Mouse (Mus musculus) E14TG2a.4 (cell line): ENCODE results near the gene Mrps6.

Experiments
- H3K27me3 ChIP-seq: 2 replicates; pipeline ENCODE4 v1.6.1; 2014; ENCODE audit warnings: low read length, control low read depth; ENCODE audit not compliant: insufficient read depth
- H3K36me3 ChIP-seq: 2 replicates; pipeline ENCODE4 v1.6.1; 2014; ENCODE audit warnings: low read length, control low read depth; ENCODE audit not compliant: insufficient read depth
- H3K4me1 ChIP-seq: replicated peaks from 2 replicates; pipeline ENCODE4 v1.6.1; 2014; ENCODE audit warnings: low read depth, low read length, control low read depth
- H3K4me3 ChIP-seq: replicated peaks from 2 replicates; pipeline ENCODE4 v1.5.1; 2014; ENCODE audit warnings: mild to moderate bottlenecking, low read length
- H3K9me3 ChIP-seq: 2 replicates; pipeline ENCODE4 v1.6.1; 2014; ENCODE audit warnings: low read length, control low read depth
- CTCF ChIP-seq: conservative IDR thresholded peaks from 2 replicates; pipeline ENCODE4 v1.5.1; 2014; ENCODE audit warnings: low read length
- NANOG ChIP-seq: IDR thresholded peaks from 2 replicates; pipeline ENCODE4 v1.6.1; 2014; ENCODE audit warnings: borderline replicate concordance, low read length, mixed read lengths
- POU5F1 ChIP-seq: IDR thresholded peaks from 2 replicates; pipeline ENCODE4 v1.6.1; 2014; ENCODE audit warnings: low read length, borderline replicate concordance

Mrps6 gene

DNA sequence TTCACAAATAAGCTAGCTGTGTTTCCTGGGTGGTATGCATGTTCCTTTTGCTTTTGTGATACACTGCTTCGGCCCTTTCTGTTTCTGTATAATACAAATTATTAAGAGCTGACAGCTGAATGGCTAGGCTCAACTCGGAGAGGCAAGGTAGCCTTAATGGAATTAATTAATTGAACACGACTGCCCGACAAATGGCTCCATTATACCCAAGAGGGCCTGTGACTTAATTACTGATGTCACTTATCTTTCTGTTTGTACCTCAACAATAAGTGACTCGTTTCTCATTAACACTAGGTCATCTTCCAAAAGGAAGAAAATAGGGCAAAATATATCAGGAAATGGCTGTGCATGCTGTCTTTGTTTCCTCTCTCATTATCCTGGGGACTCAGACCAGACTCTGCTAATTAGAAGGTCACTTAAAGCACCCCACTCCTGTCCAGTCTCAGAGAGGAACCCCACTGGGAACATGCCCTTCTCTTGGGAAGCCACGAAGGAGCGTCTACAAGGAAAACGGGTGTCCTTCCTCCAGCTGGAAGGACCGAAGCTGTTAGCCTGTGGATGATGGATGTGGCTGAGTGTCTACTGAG, 84.4 kb downstream of the Mrps6 start:
- Histone ChIP-seq H3K4me1 (peaks cover 11% of the 10 kb centered on the region), H3K36me3 (no peaks in the 10 kb centered on the region), H3K4me3 (no peak overlapping the region), H3K27me3 (peaks cover 4% of the 10 kb centered on the region; the same call in 1 of the 2 replicates), H3K9me3 (no peaks in the 10 kb centered on the region)
- TF ChIP-seq CTCF (no peak), NANOG (no peak), POU5F1 (no peak)

DNA sequence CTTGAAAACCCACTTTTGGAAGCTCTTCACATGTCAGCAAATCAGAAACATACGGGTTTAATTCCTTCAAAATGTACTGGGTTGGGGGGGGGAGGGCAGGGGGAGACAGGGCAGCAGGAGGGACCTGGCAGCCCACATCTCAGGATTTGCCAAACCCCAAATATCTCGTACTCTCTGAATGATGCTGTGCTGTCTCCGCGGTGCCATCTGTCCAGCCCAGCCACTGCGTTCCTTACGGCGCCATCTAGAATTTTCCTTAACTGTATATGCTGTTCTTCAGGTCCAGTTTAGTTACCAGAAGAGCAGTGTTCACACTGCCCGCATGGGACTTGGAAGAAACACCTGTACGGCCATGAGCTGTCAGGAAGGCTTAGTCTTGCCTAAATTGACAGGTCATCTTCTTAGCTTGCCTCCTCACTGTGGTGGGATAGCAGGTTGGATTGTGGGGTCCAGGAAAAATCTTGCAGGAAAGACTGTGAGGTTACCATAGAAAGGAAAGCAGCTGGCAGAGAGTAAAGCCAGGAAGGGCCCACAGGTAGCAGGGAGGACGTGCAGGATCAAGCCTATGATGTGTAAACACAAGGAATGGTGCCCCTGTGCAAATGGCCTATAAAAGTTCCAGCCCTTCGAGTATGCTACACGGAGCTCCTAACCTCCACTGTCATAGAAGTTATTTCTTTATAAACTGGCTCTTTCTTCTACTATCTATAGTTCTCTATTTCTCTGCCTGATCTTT, 89.7 kb downstream of the Mrps6 start:
- Histone ChIP-seq H3K27me3 (peaks cover 4% of the 10 kb centered on the region; the same call in 1 of the 2 replicates), H3K4me1 (no peaks in the 10 kb centered on the region)

GRCm38 (mm10) chr16:92148367-92148728, 90.3 kb downstream of the Mrps6 start:
- TF ChIP-seq CTCF (no peak), POU5F1 (no peak), NANOG (no peak)
- no peaks in the 10 kb centered on the region for H3K4me1 ChIP-seq

More for the DNA sequence above, 89.7 kb downstream of the Mrps6 start:
- Histone ChIP-seq H3K36me3 (no peaks in the 10 kb centered on the region), H3K9me3 (no peaks in the 10 kb centered on the region), H3K4me3 (no peak overlapping the region)
- TF ChIP-seq POU5F1 (no peak), CTCF (no peak), NANOG (no peak)

GRCm38 (mm10) chr16:92150975-92151374, 92.9 kb downstream of the Mrps6 start:
- Histone ChIP-seq H3K4me1 (peaks cover 8% of the 10 kb centered on the region; the same call in 1 of the 2 replicates), H3K9me3 (no peaks in the 10 kb centered on the region), H3K4me3 (no peak overlapping the region), H3K36me3 (no peaks in the 10 kb centered on the region), H3K27me3 (peaks cover 12% of the 10 kb centered on the region; the same call in 1 of the 2 replicates)
- no peak for TF ChIP-seq NANOG
- TF ChIP-seq POU5F1, result no peak
- no peak for TF ChIP-seq CTCF

More at GRCm38 (mm10) chr16:92148367-92148728, 90.3 kb downstream of the Mrps6 start:
- 0 out of 2 replicates have a peak, but pooled peaks cover 4% of the 10 kb centered on the region for H3K27me3 ChIP-seq
- H3K36me3 ChIP-seq, result no peaks in the 10 kb centered on the region
- H3K4me3 ChIP-seq, result no peak overlapping the region
- H3K9me3 ChIP-seq, result no peaks in the 10 kb centered on the region

GRCm38 (mm10) chr16:92158021-92158455, 100.0 kb downstream of the Mrps6 start:
- TF ChIP-seq POU5F1, result no peak
- no peak for TF ChIP-seq NANOG
- no peak for TF ChIP-seq CTCF
- peaks cover 31% of the 10 kb centered on the region for H3K4me1 ChIP-seq
- H3K27me3 ChIP-seq, result peaks cover 44% of the 10 kb centered on the region
- no peaks in the 10 kb centered on the region for H3K9me3 ChIP-seq
- H3K4me3 ChIP-seq, result peak overlapping the region; percentile 70
- no peaks in the 10 kb centered on the region for H3K36me3 ChIP-seq

- Histone ChIP-seq H3K4me3 (peak overlapping the region; percentile 70), H3K9me3 (no peaks in the 10 kb centered on the region), H3K36me3 (no peaks in the 10 kb centered on the region), H3K4me1 (peaks cover 31% of the 10 kb centered on the region), H3K27me3 (peaks cover 44% of the 10 kb centered on the region)
- TF ChIP-seq POU5F1, result no peak
- TF ChIP-seq NANOG, result no peak
- no peak for TF ChIP-seq CTCF
Measured at GRCm38 (mm10) chr16:92158461-92159091, 100.5 kb downstream of the Mrps6 start.

- Histone ChIP-seq H3K36me3 (no peaks in the 10 kb centered on the region), H3K4me1 (peaks cover 36% of the 10 kb centered on the region), H3K27me3 (peaks cover 44% of the 10 kb centered on the region), H3K4me3 (peak overlapping the region; percentile 70), H3K9me3 (no peaks in the 10 kb centered on the region)
- TF ChIP-seq POU5F1 (no peak), CTCF (no peak), NANOG (no peak)
Measured at GRCm38 (mm10) chr16:92159114-92159513, 101.0 kb downstream of the Mrps6 start.
